Mouse (Mus musculus): ENCODE results near the gene Nkx1-2. TPM values are rescaled to one million over a fixed set of nuclear protein-coding genes. Genes with fewer than 3 reads are reported as not detected.

Nkx1-2 gene
- polyA plus RNA-seq, 1 experiment from 2014 or later: 0.24 TPM

DNA sequence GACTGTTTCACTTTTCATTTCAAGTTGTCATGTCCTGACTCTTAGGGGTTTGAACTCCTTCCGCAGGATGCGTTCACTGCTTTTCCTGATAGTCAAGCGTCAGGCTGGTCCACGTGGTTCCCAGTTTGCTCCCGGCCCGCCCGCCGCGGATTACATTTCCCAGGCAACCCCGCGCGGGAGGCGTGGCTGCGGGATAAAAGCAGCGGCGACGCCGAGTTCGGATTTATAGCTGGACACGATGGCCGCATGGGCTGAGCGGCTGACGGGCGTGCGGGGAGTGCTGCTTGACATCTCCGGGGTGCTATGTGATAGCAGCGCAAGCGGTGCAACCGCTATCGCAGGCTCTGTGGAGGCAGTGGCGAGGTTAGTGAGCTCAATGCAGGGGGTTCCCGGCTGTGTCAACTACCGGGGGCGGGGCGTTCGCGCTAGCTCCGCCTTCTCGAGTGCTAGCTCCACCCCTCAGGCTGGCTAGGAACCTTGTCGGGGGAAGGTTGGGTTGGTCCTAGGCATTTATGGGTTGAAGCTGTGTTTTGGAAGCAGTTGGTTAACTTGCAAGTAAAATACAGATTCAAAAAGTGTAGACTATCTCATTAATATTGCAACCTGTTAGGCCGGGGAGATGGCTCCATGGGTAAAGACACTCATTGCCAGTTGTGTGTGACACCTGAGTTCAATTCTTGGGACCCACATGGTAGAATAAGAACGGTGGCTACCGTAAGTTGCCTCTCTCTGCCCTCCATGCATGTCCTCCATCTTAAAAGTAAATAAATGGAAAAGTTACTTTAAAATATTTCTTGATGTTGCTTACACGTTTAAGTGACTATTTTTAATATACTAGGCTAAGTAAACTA lies 11.3 kb upstream of the Nkx1-2 start, which contains the start of gene Lhpp:
Gene Lhpp, plus strand, starts transcription at position 171 of the 851 bp plus-strand sequence.
- Histone ChIP-seq H3K4me1 (ENCODE audit: control insufficient read depth, insufficient read depth, low read depth, low read length) (peaks cover 7% of the 10 kb centered on the region), H3K36me3 (ENCODE audit: control insufficient read depth, insufficient read depth, low read length) (no peaks in the 10 kb centered on the region), H3K9me3 (ENCODE audit: control insufficient read depth, low read length) (no peaks in the 10 kb centered on the region), H3K4me3 (ENCODE audit: low read length) (peak within 1 kb of the TSS; percentile 63), H3K4me2 (ENCODE audit: low read length) (peak within 1 kb of the TSS; percentile 65), H3K27ac (ENCODE audit: low read depth, low read length) (peak within 1 kb of the TSS; percentile 46; the same call in 1 of the 2 replicates), H3K9ac (ENCODE audit: low read depth, low read length) (peak within 1 kb of the TSS; percentile 70), H3K27me3 (replicated peaks; ENCODE audit: control insufficient read depth, insufficient read depth, low read length) (no peaks in the 10 kb centered on the region)
- ATAC-seq: peak; percentile 94
- WGBS: 8% methylated on average over 44 of the region's 44 CpGs

DNA sequence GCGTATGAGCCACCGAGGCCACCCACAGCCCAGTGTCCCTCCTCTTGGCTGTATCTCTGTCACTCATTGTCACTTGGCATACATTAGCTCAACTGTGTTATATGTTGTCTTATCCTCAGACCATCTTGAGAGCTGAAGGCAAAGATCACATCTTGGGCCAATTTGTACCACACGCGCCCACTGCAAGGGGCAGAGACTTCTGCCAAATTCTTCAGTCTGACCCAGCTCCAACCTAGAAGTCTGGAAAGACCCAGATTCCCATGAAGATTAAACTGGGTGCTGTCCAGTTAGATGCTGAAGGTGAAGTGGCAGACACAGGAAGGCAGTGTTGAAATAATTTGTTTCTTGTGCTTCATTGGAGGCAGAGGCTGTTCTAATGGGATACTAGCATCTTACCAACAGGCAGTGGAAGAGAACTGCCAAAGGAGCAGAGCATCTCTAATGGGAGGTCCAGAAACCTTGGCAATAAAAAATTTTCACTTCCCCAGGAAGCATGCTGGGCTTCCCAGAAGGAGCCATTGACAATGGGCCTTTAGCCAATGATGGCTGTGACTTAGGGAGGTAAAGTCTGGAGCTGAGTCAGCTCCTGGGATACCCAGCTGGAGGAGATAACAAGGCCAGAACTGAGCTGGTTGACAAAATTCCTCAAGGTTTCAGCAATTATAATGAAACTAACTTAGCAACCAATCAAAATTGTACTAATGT lies 9.0 kb upstream of the Nkx1-2 start:
- ATAC-seq: no peak
- 91% methylated on average over 4 of the region's 4 CpGs for WGBS
- Histone ChIP-seq H3K9me3 (ENCODE audit: control insufficient read depth, low read length) (no peaks in the 10 kb centered on the region), H3K4me3 (ENCODE audit: low read length) (no peak overlapping the region), H3K4me1 (ENCODE audit: control insufficient read depth, insufficient read depth, low read depth, low read length) (peaks cover 7% of the 10 kb centered on the region; the same call in 1 of the 2 replicates), H3K27me3 (replicated peaks; ENCODE audit: control insufficient read depth, insufficient read depth, low read length) (no peaks in the 10 kb centered on the region), H3K9ac (ENCODE audit: low read depth, low read length) (no peak overlapping the region), H3K4me2 (ENCODE audit: low read length) (no peak overlapping the region), H3K27ac (ENCODE audit: low read depth, low read length) (no peak overlapping the region), H3K36me3 (ENCODE audit: control insufficient read depth, insufficient read depth, low read length) (no peaks in the 10 kb centered on the region)

DNA sequence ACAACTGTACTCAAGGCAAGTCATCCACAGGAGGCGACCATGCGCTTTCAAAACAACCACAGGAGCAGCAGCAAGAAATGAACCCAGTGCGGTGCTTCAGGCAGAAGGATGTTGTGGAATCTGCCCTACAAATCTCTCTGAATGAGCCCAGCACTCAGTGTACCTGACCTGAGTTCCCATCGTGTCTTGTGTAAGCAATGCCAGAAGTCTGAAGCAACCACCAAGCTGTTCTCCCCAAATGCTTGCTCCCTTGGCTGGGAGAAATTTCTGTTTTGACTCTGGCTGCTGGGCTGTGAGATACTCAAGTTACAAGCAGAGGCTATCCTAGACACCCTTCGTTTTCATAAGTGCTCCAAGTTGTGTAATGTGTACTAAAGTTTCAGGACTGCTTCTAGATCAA lies 6.3 kb upstream of the Nkx1-2 start:
- H3K4me3 ChIP-seq (ENCODE audit: low read length): no peak overlapping the region
- 59% methylated on average over 5 of the region's 5 CpGs for WGBS
- ATAC-seq: no peak

DNA sequence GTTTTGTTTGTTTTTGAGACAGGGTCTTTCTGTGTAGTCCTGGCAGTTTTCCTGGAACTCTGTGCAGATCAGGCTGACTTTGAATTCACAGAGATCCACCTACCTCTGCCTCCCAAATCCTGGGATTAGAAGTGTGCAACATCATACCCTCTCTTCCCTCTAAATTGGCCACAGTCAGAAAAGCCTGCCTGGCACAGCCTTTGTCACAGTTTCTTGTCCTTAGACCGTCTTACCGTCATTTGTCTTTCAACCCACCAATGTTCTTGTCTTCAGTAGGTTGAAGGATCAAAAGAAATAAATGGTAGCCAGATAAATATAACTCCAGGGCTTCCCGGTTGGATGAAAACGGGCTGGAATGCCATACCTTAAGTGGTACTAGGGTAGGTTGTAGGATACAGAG lies 5.3 kb upstream of the Nkx1-2 start:
- 88% methylated on average over 4 of the region's 4 CpGs for WGBS
- H3K4me2 ChIP-seq (ENCODE audit: low read length): no peak overlapping the region
- ATAC-seq: no peak
- H3K27ac ChIP-seq (ENCODE audit: low read depth, low read length): no peak overlapping the region
- no peaks in the 10 kb centered on the region for H3K36me3 ChIP-seq (ENCODE audit: control insufficient read depth, insufficient read depth, low read length)
- H3K9me3 ChIP-seq (ENCODE audit: control insufficient read depth, low read length): no peaks in the 10 kb centered on the region
- H3K4me1 ChIP-seq (ENCODE audit: control insufficient read depth, insufficient read depth, low read depth, low read length): peaks cover 4% of the 10 kb centered on the region
- H3K27me3 ChIP-seq (replicated peaks; ENCODE audit: control insufficient read depth, insufficient read depth, low read length): peaks cover 26% of the 10 kb centered on the region
- H3K9ac ChIP-seq (ENCODE audit: low read depth, low read length): no peak overlapping the region
- no peak overlapping the region for H3K4me3 ChIP-seq (ENCODE audit: low read length)

More for the DNA sequence above, 6.3 kb upstream of the Nkx1-2 start:
- no peak overlapping the region for H3K4me2 ChIP-seq (ENCODE audit: low read length)
- no peaks in the 10 kb centered on the region for H3K9me3 ChIP-seq (ENCODE audit: control insufficient read depth, low read length)
- peaks cover under 1% of the 10 kb centered on the region; the same call in 1 of the 2 replicates for H3K4me1 ChIP-seq (ENCODE audit: control insufficient read depth, insufficient read depth, low read depth, low read length)
- no peak overlapping the region for H3K27ac ChIP-seq (ENCODE audit: low read depth, low read length)
- peaks cover 16% of the 10 kb centered on the region for H3K27me3 ChIP-seq (replicated peaks; ENCODE audit: control insufficient read depth, insufficient read depth, low read length)
- H3K9ac ChIP-seq (ENCODE audit: low read depth, low read length): no peak overlapping the region
- no peaks in the 10 kb centered on the region for H3K36me3 ChIP-seq (ENCODE audit: control insufficient read depth, insufficient read depth, low read length)

DNA sequence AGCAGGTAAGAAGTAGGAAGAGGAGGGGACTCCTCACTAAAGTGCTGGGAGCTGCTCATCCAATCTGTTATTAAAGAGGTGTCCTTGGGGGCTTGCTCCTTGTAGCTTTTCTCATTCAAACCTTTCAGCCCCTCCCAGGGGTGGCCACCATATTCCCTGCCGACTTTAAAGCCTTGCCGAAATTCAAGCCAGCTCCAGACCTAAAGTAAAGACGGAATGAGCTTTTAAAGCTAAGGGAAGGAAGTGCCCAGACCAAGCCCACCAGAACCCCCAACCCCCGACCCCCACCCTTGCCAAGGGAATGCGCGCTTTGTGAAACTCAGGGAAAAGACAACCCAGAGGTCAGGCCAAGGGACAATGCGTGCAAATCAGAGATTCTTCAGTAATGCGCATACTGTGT lies 1.5 kb upstream of the Nkx1-2 start:
- 10% methylated on average over 8 of the region's 8 CpGs for WGBS
- peaks cover 22% of the 10 kb centered on the region for H3K4me1 ChIP-seq (ENCODE audit: control insufficient read depth, insufficient read depth, low read depth, low read length)
- H3K4me3 ChIP-seq (ENCODE audit: low read length): no peak overlapping the region
- H3K9me3 ChIP-seq (ENCODE audit: control insufficient read depth, low read length): no peaks in the 10 kb centered on the region
- no peak overlapping the region for H3K27ac ChIP-seq (ENCODE audit: low read depth, low read length)
- ATAC-seq: no peak
- H3K4me2 ChIP-seq (ENCODE audit: low read length): no peak overlapping the region
- H3K36me3 ChIP-seq (ENCODE audit: control insufficient read depth, insufficient read depth, low read length): no peaks in the 10 kb centered on the region
- H3K9ac ChIP-seq (ENCODE audit: low read depth, low read length): no peak overlapping the region
- H3K27me3 ChIP-seq (replicated peaks; ENCODE audit: control insufficient read depth, insufficient read depth, low read length): peaks cover 48% of the 10 kb centered on the region

DNA sequence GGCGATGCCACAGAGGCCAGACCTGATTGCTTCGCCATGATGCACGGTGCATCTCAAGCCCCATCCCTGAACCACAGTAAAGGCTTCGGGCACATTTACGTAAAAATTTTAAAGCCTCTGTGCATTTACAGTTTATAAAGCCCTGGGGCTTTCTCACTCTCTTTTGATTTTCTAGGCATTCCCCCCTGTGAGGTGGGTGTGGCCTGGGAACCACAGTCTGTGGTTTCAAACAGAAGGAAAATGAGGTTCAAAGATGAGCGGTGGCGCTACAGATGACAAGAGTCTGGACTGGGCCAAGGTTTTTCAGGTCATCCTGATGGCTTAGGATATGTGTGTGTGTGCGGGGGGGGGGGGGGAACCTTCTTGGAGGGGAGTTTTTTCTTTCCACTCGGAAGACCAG lies 589 bp upstream of the Nkx1-2 start:
- peaks cover 22% of the 10 kb centered on the region for H3K4me1 ChIP-seq (ENCODE audit: control insufficient read depth, insufficient read depth, low read depth, low read length)
- H3K9ac ChIP-seq (ENCODE audit: low read depth, low read length): no peak overlapping the region
- ATAC-seq: no peak
- H3K27ac ChIP-seq (ENCODE audit: low read depth, low read length): no peak overlapping the region
- H3K36me3 ChIP-seq (ENCODE audit: control insufficient read depth, insufficient read depth, low read length): no peaks in the 10 kb centered on the region
- peak overlapping the region; percentile 77 for H3K4me2 ChIP-seq (ENCODE audit: low read length)
- H3K4me3 ChIP-seq (ENCODE audit: low read length): peak overlapping the region; percentile 45
- peaks cover 50% of the 10 kb centered on the region for H3K27me3 ChIP-seq (replicated peaks; ENCODE audit: control insufficient read depth, insufficient read depth, low read length)
- 2% methylated on average over 9 of the region's 9 CpGs for WGBS
- no peaks in the 10 kb centered on the region for H3K9me3 ChIP-seq (ENCODE audit: control insufficient read depth, low read length)

DNA sequence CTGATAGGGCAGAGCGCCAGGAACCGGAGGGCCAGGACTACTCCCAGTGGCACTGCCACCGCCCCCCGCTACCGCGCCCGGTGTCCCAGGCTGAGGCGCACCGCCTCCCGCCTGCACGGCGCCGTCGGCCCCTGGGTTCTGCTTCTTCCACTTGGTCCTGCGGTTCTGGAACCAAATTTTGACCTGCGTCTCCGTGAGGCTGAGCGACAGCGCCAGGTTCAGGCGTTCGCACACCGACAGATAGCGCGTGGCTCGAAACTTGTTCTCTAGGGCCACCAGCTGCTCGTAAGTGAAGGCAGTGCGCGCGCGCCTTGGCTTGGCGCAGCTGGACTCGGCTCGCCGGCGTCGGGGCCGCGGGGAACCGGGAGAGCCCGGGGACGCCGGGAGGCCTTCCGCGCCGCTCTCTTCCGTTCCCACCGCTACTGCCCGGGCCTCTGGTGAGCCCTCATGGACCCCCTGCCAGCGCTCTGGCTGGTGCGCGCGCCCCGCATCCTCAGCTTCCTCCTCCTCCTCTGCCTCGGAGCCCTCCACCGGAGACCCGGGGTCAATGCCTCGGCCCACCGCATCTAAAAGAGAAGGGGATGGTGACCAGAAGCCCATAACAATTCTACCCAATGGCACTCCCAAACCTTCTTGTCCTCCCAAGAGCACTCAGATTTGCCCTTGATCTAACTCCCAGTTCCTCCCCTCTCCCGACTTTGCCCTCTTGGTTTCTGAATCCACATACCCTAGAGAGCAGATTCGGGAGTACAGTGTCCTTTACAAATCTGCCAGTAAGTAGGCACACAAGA lies 2.0 kb downstream of the Nkx1-2 start:
- WGBS: under 1% methylated on average over 54 of the region's 60 CpGs
- 0 out of 2 replicates have a peak, but pooled peaks have one; percentile 37 for ATAC-seq
- H3K27me3 ChIP-seq (replicated peaks; ENCODE audit: control insufficient read depth, insufficient read depth, low read length): peaks cover 50% of the 10 kb centered on the region
- no peak overlapping the region for H3K27ac ChIP-seq (ENCODE audit: low read depth, low read length)
- peaks cover 22% of the 10 kb centered on the region for H3K4me1 ChIP-seq (ENCODE audit: control insufficient read depth, insufficient read depth, low read depth, low read length)
- peak overlapping the region; percentile 89 for H3K4me2 ChIP-seq (ENCODE audit: low read length)
- H3K9ac ChIP-seq (ENCODE audit: low read depth, low read length): peak overlapping the region; percentile 54
- peak overlapping the region; percentile 49 for H3K4me3 ChIP-seq (ENCODE audit: low read length)
- no peaks in the 10 kb centered on the region for H3K36me3 ChIP-seq (ENCODE audit: control insufficient read depth, insufficient read depth, low read length)
- H3K9me3 ChIP-seq (ENCODE audit: control insufficient read depth, low read length): no peaks in the 10 kb centered on the region

DNA sequence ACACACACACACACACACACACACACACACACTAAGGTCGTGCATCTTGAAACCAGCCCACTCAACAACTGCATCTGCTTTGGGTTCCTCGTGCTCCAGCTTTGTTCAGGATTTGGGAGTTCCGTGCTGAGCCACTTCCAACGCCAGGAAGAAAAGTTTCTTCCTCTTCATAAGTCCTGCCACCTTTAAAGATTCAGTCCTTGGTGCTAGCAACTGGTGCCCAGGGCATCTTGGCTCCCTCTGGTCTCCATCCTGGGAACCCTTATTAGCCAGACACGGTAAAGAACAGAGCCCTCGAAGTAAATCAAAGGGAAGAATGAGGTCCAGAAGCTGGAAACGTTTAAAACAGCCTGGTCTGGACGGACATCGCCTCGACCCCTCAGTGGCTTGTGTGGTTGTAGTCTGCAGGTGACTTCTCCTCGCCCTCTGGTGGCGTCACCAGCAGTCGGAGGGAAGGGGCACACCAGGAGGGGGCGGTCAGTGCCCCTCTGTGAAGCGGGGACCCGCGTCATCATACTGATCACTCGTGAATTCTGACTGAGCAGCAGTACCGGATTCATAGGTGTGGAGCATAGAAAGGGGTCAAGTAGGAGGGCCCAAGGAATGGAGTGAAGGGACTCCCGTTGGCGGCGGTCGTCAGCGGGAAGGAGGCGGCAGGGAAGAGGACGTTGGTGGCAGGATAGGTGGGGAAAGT lies 2.7 kb downstream of the Nkx1-2 start:
- H3K4me2 ChIP-seq (ENCODE audit: low read length): peak overlapping the region; percentile 89
- ATAC-seq: no peak
- no peaks in the 10 kb centered on the region for H3K36me3 ChIP-seq (ENCODE audit: control insufficient read depth, insufficient read depth, low read length)
- no peak overlapping the region for H3K27ac ChIP-seq (ENCODE audit: low read depth, low read length)
- WGBS: 9% methylated on average over 26 of the region's 26 CpGs
- peak overlapping the region; percentile 49 for H3K4me3 ChIP-seq (ENCODE audit: low read length)
- peaks cover 22% of the 10 kb centered on the region for H3K4me1 ChIP-seq (ENCODE audit: control insufficient read depth, insufficient read depth, low read depth, low read length)
- peak overlapping the region; percentile 54; the same call in 1 of the 2 replicates for H3K9ac ChIP-seq (ENCODE audit: low read depth, low read length)
- H3K27me3 ChIP-seq (replicated peaks; ENCODE audit: control insufficient read depth, insufficient read depth, low read length): peaks cover 45% of the 10 kb centered on the region
- H3K9me3 ChIP-seq (ENCODE audit: control insufficient read depth, low read length): no peaks in the 10 kb centered on the region

All from hindbrain, embryonic 16.5 days (tissue).